Mouse (Mus musculus): ENCODE measurements around the gene Edem1. TPM values are rescaled to one million over a fixed set of nuclear protein-coding genes. Genes with fewer than 3 reads are reported as not detected.

The Edem1 gene
- 10 to 100 TPM; 37.2 to 45.8 TPM for polyA plus RNA-seq (2017; shearing (Covaris generic))

GRCm38 (mm10) chr6:108828234-108828868 is at the start of gene Edem1:
TSS of gene Edem1 (plus strand) at chr6:108828641.
- ATAC-seq: peak; percentile 82

GRCm38 (mm10) chr6:108781865-108782264 is 46.6 kb upstream of the Edem1 start:
- ATAC-seq: no peak

GRCm38 (mm10) chr6:108782526-108783183 is 45.8 kb upstream of the Edem1 start, which contains the start of gene Arl8b:
TSS of gene Arl8b (plus strand) at chr6:108783099.
- peak; percentile 83 for ATAC-seq

GRCm38 (mm10) chr6:108783184-108783881 is 45.1 kb upstream of the Edem1 start:
- peak; percentile 40 for ATAC-seq

- no peak for ATAC-seq
Measured at GRCm38 (mm10) chr6:108784056-108784455, 44.4 kb upstream of the Edem1 start.

- ATAC-seq: peak; percentile 46
Measured at GRCm38 (mm10) chr6:108784796-108785195, 43.6 kb upstream of the Edem1 start.

GRCm38 (mm10) chr6:108785551-108785950 is 42.9 kb upstream of the Edem1 start:
- ATAC-seq: no peak

GRCm38 (mm10) chr6:108791498-108791897 is 36.9 kb upstream of the Edem1 start:
- no peak for ATAC-seq

- no peak for ATAC-seq
Measured at GRCm38 (mm10) chr6:108795912-108796311, 32.5 kb upstream of the Edem1 start.

- no peak for ATAC-seq
Measured at GRCm38 (mm10) chr6:108796706-108797105, 31.7 kb upstream of the Edem1 start.

GRCm38 (mm10) chr6:108805194-108805593 is 23.2 kb upstream of the Edem1 start:
- ATAC-seq: no peak

GRCm38 (mm10) chr6:108805871-108806270 is 22.6 kb upstream of the Edem1 start:
- ATAC-seq: no peak

- ATAC-seq: peak; percentile 46
Measured at GRCm38 (mm10) chr6:108807446-108807845, 21.0 kb upstream of the Edem1 start.

- ATAC-seq: no peak
Measured at GRCm38 (mm10) chr6:108808786-108809185, 19.7 kb upstream of the Edem1 start.

- ATAC-seq: peak; percentile 10
Measured at GRCm38 (mm10) chr6:108810237-108810636, 18.2 kb upstream of the Edem1 start.

- ATAC-seq: no peak
Measured at GRCm38 (mm10) chr6:108812134-108812533, 16.3 kb upstream of the Edem1 start.

- no peak for ATAC-seq
Measured at GRCm38 (mm10) chr6:108817510-108817909, 10.9 kb upstream of the Edem1 start.

GRCm38 (mm10) chr6:108824816-108825545 is 3.5 kb upstream of the Edem1 start:
- no peak for ATAC-seq

- no peak for ATAC-seq
Measured at GRCm38 (mm10) chr6:108826070-108826469, 2.4 kb upstream of the Edem1 start.

- ATAC-seq: no peak
Measured at GRCm38 (mm10) chr6:108827336-108827920, 1.0 kb upstream of the Edem1 start.

GRCm38 (mm10) chr6:108828872-108829271 is 431 bp downstream of the Edem1 start:
- ATAC-seq: peak; percentile 33
